Mouse (Mus musculus) spleen, adult 12 weeks (tissue): ENCODE measurements around the gene Cttn.

ENCODE experiments used
- DNase-seq: peaks from one replicate; pipeline ENCODE4 v3.0.0; 2022; ENCODE audit warnings: low spot score

Gene Cttn

DNA sequence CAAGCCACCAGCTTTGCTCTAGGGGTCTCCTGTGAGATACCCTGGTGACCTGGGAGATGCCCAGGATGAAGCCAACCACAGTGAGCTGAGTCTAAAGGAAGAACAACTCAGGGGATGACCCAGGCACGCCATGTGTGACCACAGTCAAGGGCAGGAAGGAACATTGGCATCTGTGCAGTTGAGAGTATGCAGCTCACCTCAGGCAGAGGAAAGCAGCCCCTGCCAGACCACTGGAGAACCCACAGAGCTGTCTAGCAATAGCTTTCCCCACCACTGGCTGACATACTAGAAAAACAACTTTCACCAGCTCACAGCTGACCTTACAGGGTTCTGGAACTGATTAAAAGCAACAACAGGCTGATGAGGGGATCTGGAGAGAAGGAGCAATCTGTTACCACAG is 22.6 kb downstream of the Cttn start:
- DNase-seq, result no peak

DNA sequence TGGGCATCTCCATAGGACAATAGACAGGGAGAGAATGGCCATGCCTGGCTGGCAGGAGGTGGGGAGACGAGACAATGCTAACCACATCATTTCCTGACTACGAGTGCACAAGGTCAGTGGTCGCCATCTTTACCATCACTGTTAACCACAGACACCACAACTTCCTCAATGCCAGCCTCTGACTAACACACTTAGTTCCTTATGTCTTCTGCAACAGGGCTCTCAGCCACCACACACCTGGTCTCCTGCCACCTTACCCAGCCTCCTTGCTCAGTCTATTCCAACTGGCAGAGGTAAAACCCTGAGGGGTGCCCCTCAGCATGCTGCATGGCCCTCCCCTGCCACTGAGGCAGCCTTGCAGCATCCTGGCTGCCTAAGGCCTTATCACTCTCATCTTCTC is 23.7 kb downstream of the Cttn start:
- peak; percentile 29 for DNase-seq

DNA sequence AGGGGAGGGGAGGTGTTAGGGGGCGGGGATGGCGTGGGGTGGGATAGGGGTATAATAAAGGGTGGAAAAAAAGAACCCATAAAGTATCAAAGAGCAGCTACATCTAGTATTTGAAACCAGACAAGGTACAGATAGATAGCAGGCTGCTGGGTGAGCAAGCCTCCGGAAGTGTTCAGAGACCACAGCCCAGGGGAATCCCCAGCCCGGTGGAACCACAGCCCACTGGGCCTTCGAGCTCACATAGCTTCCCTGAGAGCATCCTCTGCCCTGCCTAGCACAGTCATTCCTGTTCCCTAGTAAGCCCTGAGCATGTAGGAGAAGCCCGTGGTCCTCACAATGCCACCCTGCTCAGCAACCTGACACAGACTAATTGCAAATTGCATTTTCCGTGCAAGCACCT is 26.0 kb downstream of the Cttn start:
- peak; percentile 31 for DNase-seq

DNA sequence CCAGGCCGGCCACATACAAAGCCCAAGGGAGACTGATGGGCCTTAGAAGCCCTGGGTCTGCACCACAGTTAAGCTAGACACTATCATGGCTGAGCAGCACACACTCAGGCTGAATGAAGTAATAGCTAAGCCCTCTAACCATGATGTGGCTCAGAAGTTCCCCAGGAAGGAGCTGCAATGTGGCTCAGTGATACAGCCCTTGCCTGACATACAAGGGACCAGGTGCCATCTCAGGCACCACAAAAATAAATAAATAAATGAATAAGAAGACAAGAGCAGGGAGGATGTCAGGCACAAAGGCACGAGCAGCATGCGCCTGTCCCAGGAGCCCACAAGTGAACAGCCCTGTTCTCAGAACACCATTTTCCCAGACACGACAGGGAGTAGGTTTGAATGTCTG is 28.8 kb downstream of the Cttn start:
- no peak for DNase-seq

DNA sequence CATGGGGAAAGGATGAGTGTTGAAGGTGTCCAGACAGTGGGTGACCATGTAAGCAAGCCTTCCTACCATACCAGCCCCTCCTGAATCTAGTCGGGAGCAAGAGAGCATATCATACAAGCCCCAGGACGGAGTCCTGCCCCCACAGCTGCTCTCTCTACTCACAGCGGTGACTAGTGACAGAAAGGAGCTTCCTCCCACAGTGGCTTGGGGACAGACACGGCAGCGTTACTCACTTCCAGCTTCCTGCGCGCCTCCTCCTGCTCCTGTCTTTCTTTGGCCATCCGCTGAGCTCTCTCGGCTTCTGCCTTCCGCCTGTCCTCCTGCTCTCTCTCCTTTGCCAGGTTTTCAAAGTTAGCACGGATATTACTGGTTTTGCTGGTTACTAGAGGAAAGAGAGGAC is 29.3 kb downstream of the Cttn start:
- no peak for DNase-seq

DNA sequence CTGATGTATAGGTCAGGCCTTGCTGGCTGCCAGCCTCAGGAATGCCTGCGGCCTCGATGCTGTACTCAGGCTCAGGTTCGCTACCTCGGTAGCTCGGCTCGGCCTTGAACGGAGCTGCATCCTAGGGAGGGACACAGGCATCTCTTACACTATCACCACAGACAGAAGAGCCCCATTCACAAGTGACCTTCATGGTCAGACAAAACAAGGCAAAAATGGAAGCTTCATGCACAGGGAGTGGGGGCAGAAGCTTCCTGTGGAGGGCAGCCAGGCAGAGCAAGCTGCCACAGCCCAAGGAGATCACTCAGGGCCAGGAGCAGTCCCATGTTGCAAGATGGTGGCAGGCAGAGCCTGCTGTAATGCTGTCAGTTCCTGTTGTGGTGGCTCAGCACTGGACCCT is 32.0 kb downstream of the Cttn start:
- no peak for DNase-seq

DNA sequence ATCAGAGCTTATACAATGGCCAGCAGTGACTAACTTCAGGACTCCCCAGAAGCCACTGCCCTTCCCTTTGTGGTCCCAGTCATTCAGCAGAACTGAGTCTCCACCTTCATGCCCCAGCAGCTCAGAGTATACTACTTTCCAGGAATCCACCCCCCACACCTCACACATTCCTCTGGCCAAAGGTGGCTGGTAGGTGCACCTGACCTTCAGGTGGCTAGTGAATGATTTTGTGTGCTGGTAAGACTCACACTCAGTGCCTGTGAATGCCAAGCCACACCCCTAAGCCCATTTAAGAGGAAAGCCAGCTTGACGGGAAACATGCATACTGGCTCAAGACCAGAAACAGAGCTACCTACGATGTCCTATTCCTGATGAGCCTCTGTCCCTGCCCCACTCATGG is 37.9 kb downstream of the Cttn start:
- no peak for DNase-seq

DNA sequence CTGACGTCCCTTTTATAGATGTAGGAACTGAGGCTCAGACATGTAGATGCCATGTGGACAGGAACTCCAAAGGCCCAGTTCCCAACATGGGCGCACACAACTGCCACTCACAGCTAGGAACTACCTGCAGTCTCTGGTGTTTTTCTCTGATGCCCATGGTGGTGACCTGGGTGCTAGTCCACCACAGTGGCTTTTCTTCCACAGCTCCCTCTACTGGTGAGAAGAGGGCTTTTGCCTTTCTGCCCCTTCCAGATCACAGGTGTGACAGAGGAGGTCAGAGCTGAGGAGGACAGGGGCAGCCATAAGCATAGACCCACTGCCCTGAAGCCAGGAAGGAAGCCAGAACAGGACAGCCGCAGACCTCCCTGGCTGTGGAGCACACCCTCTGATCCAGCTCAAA is 43.3 kb downstream of the Cttn start:
- DNase-seq, result no peak

DNA sequence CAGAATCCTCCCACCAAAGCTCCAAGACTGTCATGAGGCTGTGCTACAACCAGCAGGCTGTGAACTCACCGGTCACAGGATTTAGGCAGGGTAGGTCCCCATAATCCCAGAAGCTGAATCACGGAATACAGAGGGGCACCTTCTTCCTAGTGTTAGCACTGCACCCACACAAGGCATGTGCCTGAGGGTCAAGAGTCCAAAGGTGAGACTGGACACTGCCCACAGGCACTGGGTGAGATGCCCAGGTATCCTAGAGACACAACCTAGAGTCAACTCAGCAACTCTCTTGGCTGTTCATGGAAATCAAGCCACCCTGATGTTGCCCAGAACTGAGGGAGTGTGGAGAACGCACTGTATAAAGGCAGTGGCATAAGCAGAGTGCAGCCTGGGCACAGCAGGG is 44.2 kb downstream of the Cttn start:
- no peak for DNase-seq

DNA sequence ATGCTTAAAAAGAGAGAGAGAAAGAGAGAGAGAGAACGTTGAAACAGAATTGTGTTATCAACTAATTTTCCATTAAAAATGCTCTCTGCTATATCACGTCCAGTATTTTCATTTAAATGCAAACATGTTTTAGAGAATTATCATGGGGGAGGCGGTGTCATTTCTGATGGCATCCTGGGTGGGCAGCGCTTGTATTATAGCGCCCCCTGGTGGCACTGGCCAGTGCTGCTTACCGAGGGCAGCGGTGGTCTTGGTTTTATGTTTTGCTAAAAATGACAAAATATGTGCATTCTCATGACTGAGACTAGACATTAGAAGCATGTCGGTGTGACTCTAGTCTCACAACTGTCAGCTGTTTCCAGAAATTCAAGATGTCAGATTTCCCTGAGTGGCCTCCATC is 44.9 kb downstream of the Cttn start:
- no peak for DNase-seq

DNA sequence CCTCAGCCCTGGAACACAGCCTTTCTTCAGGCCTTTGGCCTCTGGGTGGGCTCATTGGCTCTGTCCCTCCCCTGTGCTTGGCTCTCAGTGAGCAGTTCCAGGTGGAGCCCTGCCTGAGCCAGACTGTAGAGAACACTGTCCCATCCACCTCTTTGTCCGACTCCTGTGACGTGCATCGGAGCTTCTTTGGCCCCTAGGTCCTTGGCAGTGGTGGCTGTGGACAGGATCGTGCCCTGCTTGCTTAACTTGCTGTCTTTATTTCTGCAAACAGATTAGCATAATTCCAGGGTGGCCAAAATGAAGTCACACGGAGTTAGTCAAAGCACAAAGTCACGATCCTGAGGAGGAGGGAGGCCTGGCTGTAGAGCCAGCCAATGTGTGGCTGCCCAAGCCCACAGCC is 49.3 kb downstream of the Cttn start:
- DNase-seq, result no peak

DNA sequence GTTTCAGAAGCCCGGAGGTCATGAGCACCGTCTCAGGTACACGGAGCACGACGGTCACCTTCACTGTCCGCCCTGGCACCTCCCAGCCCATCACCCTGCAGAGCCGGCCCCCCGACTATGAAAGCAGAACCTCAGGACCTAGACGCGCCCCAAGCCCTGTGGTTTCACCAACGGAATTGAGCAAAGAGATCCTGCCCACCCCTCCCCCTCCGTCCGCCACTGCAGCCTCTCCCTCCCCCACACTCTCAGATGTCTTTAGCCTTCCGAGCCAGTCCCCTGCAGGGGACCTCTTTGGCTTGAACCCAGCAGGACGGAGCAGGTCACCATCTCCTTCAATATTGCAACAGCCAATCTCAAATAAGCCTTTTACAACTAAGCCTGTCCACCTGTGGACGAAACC is 50.3 kb downstream of the Cttn start:
- DNase-seq, result no peak

DNA sequence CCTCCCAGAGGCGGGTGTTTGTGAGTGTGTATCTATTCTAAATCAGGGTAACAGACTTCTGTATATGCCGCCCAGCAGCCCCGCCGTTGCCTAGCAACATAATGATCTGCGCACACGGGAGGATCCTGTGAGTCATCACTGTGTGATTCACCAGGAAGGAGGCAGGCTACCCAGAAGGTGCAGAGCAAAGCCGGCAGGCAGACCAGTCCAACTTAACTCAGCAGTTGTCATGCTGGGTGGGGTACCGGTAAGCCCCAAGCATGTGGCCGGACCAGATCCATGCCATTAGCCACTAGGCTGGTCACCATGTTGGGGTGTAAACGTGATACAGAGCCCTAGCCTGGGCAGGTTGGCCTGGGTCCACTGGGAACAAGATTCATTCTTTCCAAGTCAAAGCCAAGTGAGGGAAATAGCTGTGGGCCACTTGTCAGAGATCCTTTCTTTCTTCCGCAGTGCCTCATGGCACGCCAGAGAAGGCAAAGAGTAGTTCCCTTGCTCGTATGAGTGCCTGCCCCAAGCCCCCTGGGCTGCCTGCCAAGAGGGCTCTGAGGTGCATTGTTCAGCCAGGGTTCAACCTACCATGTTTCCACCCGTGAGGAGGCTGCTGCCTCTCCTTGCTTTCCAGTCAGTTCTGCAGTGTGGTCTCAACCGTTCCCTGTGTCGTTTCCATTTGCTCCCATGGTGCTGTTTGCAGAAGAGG is 53.0 kb downstream of the Cttn start:
- DNase-seq, result no peak

DNA sequence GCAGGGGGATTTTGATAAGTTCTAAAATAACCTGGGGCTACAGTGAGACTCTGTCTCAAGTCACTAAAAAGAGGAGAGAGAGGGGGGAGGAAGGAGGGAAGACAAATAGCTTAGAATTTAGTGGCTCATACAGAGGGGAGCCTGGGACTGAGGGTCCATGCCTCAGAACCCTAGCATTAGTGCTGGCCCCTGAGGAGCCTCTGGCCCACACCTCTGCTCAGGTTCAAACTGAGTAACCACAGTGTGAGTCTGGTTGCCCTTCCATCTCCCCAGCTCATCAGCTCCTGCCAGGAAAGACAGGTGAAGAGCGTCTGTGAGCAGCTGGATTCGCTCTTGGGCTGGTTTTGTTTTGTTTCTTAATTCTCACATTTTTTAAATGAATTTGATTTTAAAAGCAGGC is 53.6 kb downstream of the Cttn start:
- DNase-seq, result no peak

DNA sequence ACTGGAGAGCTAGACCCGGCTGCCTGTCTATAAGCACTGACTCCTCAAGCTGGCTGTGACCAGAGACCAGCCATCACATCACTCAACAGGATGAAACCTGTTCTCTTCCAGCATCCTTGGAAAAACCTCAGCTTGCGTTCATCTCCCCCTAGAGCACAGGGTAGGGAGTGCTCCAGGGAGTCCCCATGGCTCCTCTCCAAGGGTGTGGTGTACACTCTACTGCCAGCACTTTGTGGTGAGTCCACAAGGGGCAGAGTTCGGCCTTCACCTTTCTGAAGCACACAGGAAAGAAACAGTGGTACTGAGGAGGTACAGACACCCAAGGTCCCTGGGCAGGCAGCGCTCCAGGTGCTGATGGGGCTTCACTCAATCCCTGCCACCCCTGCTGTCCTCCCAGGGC is 55.0 kb downstream of the Cttn start:
- no peak for DNase-seq

DNA sequence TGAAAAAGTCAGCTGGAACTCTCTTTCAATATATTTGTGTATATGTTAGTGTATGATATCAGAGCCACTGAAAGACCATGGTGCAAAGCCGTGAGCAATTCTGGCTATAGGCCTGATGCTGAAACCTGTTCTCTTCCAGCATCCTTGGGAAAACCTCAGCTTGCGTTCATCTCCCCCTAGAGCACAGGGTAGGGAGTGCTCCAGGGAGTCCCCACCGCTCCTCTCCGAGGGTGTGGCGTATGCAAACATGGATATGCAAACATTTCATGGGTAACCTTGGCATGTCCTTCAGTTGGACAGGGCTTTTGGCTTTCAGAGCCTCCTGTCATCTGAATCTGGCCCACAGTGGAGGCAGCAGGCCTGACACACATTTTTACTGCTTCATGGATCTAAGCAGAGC is 56.2 kb downstream of the Cttn start:
- no peak for DNase-seq

DNA sequence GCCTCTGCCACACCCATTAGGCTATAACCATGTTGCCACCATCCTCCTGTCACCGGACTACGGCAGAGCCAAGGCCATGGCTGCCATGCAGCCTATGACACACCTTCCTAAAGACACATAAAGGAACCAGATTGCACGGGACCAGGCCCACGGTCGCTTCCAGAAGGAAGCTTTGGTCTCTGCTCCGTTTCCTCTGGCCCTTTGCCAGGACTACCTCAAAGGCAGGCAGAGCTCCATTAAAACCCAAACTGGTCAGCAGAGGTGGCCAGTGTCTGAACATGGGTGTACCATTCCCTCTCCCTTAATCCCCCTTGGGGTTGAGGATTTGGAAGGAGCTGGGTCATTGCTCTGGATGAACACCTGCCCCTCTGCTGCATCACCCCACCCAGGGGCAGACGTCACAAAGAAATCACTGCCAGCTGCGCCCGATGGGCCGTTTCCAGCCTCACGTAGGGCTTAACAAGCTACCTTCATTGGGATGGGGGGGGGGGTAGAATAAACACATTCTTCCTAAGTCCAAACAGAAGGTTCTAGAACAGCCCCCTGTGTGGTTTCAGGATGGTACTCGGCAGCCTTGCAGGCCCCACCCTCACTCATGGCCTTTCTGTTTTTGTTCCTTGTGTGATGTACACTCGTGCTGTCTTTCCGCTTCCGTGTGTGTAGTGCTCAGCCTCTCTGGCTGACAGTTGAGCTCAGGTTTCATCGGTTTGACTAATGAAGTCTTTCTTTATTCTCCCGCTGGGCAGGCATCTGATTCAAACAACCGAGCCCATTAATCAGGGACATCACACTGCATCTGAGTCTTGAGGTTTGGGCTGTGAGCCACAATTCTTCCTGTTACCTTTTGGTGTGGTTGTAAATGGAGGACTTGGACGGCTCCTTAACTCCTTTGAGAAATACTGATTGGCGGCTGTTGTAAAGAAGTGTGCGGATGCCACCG is 58.6 kb downstream of the Cttn start:
- no peak for DNase-seq

DNA sequence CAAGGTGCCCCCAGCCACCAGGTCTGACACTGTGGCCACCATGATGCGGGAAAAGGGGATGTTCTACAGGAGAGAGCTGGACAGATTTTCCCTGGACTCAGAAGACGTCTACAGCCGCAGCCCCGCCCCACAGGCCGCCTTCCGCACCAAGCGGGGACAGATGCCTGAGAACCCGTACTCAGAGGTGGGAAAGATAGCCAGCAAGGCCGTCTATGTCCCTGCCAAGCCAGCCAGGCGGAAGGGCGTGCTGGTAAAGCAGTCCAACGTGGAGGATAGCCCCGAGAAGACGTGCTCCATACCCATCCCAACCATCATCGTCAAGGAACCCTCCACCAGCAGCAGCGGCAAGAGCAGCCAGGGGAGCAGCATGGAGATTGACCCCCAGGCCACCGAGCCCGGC is 61.1 kb downstream of the Cttn start:
- no peak for DNase-seq

DNA sequence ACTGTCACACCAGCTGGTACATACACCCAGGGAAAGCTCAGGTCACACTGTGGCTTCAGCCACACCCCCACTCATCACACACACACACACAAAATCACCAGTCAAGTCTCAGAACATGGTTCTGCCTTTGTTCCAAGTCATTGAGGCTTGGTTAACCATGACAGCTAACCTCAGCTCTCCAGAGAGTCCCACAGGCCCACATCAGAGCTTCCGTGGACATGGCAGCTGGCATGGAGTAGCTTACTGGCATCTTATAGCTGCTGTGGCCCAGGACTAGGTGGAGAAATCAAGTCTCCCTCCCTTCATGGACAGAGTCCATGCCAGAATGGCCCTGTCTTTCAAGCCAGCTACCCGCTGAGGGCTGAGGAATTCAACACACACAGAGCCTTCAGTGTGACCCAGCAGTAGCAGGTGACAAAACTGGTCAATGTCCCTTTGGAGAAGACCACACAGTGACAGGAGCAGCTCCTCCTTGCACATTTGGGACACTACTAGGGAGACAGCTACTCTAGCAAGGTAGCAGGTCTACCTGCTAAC is 62.3 kb downstream of the Cttn start:
- no peak for DNase-seq

DNA sequence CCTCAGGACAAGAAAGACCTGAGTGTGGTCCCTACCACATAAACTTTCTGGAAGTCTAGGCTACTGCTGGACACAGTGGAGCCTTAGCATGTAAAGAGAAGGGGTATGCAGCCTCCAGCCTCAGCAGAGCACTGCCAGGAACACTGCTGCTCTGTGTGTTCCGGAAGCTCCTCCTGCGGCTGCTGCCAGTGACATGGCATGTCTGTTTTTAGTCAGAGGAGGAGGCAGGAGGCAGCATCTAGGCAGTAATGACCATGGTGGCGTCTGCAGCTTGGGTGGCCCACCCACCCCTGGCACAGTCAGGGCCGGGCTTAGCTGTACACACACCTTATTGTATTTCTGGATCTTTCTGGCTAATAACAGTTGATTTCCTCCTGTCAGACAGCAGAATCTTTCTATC is 63.1 kb downstream of the Cttn start:
- DNase-seq, result no peak

DNA sequence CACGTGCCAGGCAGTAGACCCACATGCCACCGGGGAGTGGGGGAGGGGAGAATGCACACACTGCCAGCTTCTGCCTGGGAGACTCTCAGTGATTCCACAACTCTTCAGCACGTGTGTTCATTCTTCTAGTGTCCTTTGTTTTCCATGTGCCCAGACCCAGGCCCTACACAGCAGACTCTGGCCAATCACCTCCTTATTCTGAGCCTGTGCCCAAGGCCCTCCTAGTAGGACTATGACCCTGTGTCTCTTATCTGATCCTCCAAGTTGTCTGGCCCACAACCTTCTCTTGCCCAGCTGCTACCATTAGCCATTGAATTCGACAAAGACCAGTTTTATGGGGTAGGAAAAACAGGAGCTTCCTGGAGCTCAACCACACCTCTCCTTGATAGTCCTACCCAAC is 68.3 kb downstream of the Cttn start:
- DNase-seq, result no peak

DNA sequence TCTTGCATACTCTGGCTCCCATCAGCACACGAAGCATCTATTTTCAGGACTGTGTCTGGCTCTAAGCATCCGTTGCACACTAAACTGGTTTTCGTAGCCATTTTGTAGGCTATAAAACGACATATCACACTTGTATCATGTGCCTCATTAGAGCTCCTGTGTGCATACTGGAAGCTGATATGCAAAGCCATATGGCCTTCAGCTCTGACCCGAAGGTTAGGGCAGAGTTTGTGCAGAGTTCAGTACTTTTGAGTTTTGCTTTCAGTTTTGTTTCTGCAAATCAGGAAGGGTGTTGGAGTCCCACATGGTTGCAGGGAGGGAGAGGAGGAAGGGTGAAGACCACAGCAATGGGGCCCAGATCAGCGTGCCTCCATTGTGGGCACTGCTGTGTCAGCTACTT is 79.1 kb downstream of the Cttn start:
- DNase-seq, result no peak

DNA sequence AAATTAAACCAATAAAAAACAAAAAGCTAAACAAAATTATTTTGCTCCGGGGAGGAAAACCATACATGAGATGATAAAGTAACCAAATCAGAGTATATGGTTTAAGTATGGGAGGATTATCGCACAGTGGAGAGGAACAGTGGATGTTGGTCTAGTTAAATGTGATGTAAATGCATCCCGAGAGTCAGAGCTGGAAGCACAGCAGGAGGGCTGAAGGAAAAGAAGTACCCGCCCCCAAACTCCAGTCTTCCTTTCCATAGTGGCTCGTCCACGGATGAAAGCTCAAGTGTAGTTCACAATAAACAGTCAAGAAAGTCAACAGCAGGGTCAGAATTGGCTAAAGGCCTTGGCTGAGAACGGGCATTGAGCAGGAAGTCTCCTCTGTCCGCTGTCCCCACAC is 80.1 kb downstream of the Cttn start:
- no peak for DNase-seq
